Mouse (Mus musculus) activated CD4-positive, CD25-positive, alpha-beta regulatory T cell, adult 4 months (primary cell): ENCODE data around the gene Acta2. TPM values are rescaled to one million over a fixed set of nuclear protein-coding genes. Genes with fewer than 3 reads are reported as not detected.

Source experiments
- ATAC-seq: one replicate; pipeline ENCODE4 v1.8.0; 2017
- polyA plus RNA-seq, 2 experiments: library from polyadenylated mRNA; unstranded; fragments of 100-300 nt; shearing (Covaris generic); gene quantifications; one replicate each; pipeline ENCODE4 v1.2.1; 2017

Gene Acta2
- polyA plus RNA-seq = under 1 TPM in 1 of 2 experiments, not detected in 1; 0.32 TPM

DNA sequence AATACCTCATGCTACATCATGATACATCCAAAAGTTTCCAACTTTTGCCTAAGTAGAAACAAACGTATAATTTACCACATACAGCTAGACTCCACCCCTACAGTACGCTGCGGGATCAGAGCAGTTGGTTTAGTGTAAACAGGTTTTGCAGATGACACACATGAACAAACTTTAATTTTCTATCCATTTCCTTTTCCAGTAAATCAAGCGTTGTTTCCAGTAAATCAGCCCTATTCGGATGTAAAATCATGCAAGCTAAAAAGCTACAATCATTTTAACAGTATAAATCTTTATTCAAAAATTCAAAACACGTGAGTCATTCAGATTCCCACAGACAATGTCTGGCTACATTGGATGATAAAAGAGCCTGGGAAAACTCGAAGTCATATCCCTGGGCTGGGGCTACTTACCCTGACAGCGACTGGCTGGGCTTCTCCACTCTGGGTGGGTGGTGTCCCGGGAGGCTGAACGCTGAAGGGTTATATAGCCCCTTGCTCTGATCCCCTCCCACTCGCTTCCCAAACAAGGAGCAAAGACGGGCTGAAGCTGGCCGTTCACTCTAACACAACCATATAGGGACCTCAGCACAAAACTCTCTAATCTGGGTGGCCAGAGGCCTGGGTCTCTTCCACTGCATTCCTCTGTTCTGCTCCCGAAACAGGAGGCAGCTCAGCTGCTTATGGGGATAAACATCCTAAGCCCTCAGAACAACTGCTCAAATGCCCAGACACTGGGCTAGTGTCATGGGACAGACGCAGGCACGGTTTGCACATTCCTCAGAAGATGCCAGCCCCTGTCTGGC is at the start of gene Acta2:
Acta2 (minus strand) TSS at position 711 of the 802 bp plus-strand sequence.
- no peak for ATAC-seq

DNA sequence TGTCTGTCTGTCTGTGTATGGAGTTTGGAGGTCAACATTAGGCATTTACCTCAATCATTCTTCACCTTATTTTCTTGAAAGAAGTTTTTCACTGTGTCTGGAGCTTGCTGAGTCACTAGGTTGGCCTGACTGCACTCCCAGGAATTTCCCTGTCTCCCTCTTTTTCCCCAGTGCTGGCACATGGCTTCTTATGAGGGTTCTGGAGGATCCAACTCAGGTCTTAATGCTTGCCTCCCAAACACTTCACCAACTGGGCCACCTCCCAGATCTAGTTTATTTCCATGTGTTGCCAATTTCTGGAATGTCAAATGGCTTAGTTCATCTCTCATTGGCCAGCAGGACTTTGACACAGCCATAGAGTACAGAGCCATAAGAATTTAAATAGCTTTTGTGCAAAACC is 49.5 kb upstream of the Acta2 start:
- ATAC-seq = no peak

DNA sequence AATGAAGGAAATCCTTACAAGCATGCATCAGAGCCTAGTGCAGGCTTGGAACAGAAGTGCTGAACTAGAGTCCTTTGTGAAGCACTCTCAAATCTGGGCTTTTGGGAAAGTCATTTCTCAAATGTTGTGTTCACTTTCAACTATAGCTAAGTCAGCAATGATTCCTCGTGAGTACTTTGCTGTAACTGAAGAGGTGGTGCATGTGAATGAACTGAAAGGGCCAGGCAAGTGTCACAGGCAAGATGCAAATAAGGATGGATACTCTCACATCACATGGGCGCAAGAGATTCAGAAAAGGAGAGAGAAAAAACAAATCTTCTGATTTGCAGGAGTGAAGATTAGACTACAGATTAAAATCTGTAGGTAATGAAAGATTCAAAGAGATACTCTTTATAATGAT is 45.0 kb upstream of the Acta2 start:
- ATAC-seq = no peak

DNA sequence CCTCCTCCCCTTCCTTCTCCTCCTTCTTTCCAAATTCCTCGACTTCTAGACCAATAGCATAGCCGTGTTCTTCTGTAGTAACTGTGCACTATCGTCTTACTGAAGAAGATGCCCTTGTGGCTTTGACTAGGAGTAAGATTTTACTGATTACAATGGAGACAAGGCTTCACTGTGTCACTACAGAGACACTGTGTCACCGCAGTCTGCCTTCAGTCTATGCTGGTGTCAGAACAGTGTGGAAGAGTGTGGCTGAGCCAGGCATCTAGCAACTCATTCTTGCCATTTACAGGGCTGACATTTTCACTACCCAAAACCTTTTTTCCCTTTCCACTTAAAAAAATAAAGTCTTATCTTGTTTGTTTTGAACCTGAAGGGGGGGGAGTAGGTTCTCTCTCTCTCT is 43.8 kb upstream of the Acta2 start:
- ATAC-seq = peak; percentile 78

DNA sequence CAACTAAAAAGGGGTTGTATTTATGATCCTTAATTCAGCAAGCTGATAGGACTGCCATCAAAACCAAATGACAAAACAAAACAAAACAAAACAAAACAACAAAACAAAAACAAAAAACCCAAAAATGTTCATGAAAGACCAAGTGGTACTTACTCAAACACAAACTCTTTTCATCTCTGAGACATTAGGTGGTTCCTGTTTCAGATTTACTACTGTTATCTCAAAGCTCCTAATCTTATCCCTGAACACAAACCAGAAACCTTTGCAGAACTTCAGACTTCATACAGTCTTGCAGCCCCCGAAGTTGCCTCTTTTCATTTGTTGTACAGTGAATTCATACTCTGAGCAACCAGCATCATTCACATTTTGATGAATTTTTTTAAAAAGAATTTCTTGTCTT is 43.1 kb upstream of the Acta2 start:
- no peak for ATAC-seq

DNA sequence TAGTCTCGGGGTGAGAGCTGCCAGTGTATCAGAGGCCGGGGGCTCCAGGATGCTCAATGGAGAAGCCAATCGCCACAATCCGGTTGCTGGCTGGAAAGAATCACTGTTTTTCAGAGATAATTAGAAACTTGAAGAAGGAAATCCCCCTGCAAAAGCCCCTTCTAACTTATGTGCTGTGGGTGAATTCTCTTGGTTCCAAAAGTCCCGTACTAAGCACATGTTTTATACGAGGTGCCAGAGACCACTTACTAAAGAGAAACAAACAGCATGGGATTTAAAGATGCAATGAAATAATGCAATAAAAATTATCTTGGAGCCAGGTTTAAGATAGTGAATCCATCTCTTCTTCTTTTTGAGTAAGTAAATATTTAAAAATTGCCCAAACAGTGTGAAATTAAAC is 40.1 kb upstream of the Acta2 start:
- ATAC-seq = peak; percentile 2

DNA sequence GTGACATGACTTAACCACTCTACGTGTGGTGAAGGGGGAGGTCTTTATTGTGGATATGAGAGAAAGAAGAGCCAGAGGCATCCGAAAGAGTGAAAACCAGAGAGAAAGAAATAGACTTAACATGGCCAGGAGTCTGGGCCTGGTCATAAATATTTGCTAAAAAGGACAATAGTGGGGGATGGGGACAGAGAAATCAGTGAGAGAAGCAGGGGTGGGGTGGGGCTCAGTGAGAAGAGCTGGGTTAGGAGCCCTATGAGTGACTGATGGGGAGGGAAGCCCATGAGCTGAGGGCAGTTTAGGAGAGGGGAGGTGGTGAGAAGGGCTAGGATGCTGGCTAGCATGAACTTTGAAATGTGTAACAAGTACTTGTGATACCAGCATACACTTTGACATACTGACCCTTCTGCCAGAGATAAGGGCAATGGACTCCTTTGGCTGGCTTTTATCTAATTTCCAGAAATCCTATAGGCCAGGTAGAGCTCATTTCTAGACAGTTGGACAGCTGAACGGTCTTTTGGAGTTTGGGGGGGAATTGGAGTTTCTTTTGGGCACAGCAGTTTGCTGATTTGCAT is 38.1 kb upstream of the Acta2 start:
- ATAC-seq = no peak

DNA sequence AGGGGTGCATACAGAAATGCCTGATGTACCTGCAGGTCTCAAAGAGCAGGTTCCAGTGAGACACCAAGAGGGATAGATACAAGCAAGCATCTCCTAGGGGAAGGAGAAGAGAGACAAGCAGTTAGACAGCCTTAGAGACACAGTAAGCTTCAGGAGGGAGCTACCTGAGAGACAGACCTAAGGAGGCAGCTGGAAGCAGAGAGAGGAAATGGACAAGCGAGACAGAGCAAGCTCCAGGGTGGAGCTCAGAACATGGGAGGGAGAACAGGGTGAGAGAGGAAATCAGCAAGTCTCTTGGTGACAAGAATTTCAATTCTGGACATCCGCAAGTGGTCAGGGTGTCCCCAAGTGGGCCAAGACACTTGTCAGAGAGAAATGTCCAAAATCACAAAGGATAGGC is 37.3 kb upstream of the Acta2 start:
- ATAC-seq = no peak

DNA sequence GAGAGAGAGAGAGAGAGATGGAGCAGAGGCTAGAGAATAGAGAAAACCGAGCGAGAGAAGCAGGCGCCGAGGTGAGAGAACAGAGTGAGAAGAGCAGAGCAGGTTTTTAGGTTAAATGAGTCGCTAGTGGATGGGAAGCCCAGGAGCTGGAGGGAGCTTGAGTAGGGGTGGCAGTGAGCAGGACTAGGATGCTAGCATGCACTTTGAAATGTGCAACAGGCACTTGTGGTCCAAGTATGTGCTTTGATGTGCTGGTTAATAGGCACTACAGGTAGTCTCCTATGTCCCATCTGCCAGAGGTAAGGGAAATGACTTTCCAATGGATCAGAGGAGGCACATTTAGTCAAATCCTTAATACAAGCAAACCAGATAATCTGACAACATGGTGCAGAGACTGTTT is 36.6 kb upstream of the Acta2 start:
- ATAC-seq = no peak

DNA sequence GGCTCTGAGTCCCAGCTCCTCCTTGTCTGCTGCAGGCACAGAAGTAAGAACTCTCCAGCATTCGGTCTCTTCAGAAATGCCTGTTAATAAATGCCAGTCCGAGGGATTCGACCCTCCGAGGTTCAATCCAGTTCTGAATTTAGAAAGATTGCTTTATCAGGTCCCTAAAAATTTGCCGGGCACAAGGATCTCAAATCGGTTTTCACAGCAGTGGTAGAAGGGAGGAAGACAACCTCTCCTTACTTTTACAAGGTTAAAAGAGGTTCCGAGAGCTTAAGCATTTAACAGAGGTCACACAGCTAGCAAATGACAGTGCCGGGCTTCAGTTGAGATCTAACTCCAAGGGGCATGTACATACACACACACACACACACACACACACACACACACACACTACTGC is 36.0 kb upstream of the Acta2 start:
- no peak for ATAC-seq

DNA sequence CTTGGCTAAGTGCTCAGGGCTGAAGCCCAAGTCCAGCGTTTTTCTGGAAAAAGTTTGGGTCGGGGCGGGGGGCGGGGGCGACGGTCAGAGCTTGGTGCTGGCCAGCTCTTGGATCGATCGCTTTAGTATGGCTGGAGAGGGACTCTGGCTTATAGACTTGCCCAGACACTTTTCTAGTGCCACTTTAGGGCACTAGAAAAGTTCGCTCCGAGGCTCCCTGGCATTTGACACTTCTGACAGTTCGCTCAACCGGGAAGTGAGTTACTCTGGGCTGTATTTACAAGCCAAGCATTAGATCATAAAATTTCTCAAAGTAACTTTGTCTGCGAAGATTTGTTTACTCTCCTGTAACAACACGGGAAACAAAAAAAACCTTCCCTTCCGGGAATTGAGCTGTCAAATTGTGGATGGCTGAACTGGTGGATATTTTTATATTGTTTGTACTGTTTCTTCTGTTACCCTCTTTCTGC is 35.5 kb upstream of the Acta2 start:
- no peak for ATAC-seq

DNA sequence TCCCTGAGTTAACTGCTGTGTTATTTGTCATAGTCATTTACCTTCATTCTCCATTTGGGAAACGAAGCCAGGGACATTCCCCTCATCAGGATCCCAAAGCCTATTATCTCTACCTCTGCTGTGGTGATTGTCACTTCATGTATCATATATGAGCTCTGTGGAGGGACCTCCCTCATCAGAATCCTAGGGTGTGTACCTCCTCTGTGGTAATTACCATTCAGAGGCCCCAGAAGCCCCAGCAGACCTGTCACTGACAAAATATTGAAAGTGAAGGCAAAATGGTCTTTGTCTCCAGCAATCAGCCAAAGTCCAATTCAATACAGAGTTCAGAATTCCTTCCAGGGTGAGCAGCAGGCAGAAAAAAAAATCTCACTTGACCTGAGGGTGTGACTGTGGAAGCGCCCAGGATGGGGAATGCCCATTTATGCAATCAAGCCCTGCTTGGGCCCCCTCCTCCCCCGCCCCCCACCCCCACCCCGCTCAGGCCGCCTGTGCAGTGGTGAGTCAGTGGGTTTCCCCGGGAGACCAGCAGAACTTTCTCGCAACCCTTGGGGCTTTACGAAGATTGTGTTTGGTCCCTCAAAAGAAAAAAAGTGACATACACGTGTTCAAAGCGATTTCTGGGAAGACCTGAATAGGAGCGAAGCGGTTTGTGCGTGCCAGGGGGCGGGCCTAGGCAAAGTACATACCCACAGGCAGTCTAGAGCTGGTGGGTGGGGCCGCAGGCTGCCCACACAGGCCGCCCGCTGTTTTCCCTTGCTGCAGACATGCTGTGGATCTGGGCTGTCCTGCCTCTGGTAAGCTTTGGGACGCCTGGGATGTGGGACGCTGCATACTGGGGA is 34.8 kb upstream of the Acta2 start, which contains the start of gene Fas:
Fas (plus strand) TSS at position 719 of the 842 bp plus-strand sequence.
- peak; percentile 71 for ATAC-seq

DNA sequence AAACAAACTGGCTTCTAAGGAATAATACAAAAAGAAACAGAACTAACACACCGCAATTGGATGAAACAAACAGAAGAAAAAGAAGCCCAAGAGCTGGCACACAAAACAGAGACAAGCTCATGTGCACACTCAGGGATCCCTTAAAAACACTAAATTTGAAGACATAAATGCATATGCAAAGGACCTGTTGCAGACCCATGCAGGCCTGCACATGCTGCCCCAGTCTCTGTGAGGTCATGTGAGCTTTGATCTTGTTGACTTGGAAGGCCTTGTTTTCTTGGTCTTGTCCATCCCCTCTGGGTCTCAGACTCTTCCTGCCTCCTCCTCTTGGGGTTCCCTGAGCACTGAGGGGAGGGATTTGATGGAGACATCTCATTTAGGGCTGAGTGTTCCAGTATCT is 33.3 kb upstream of the Acta2 start:
- no peak for ATAC-seq

DNA sequence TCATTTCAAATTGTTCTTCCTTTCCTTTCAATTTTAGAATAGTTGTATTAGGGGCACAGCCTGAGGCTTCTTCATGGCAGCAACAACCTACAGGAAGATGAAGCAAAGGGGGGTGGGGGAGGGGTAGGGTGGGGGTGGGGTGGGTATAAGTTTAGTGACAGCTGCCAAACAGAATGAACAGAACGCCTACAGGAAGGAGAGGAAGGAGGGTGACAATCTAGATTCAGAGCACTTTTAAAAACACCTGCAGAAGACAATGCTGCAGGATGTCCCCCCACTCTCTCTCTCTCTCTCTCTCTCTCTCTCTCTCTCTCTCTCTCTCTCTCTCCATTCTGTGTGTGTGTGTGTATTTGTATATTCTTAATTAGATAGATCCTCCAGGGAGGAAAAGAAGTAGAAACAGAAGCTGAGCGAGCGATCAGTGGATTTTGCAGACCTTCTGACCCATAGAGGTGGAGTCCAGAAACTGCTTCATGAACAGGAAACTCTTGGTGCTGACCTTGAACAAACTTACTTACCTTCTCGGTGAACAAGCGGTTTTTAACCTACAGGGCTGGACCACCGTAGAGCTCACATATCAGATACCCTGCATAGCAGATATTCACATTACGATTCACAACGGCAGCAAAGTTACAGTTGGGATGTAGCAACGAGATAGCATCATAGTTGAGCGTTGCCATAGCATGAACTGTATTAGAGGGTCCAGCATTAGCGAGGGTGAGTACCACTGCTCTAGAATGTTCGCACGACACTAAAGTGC is 32.4 kb upstream of the Acta2 start:
- ATAC-seq = peak; percentile 41

DNA sequence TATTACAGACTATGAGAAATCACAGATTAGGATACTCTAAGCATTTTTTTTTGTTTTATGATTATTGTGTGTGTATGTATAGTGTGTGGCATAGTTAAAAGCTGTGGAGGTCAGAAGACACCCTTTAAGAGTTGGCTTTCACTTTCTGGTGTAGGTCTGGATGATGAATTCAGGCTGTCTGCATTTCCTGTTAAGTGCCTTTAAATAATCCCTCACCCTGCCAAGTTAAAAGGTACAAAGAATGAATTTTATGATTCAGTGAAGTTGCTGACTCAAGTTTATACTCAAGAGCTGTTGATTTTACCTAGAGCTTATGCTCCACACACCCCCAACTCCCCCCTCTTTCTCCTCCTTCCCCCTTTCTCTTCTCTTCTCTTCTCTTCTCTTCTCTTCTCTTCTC is 31.8 kb upstream of the Acta2 start:
- ATAC-seq = peak; percentile 40

DNA sequence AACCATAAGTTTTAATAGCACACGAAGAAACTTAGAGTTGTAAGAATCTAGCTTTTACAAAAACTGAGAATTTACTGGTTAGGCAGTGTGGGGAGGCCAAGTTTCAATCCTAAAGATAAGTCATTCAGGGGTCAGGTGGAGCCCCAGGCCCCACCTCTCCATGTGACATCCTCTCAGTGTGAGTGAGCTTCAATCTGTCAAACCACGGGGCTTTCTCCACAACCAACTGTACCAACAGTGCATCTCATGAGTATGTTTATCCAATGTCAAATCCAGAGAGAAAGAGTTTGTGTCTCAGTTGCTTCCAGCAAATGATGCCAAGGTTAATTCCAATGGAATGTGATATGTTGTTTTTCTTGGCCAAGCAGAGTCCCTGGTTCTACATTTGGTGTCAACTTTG is 29.4 kb upstream of the Acta2 start:
- ATAC-seq = no peak

DNA sequence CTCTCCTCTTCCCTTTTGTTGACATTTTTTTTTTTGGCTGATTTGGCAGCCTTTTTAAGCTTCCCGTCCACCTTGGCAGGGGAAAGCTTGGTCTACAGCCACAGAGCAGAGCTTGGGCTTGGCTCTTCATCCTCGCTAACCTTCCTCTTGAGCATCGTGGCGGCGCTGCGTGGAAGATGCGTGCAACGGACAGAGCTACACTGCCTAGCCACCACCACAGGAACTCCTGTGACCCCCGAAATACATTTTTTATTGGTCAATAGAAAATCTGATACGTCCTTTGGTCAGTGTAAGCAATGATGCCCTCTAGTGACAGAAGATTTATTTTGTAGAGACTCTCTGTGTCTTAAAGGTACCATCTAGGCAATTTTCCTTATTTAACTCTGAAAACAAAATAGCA is 29.0 kb upstream of the Acta2 start:
- ATAC-seq = no peak

DNA sequence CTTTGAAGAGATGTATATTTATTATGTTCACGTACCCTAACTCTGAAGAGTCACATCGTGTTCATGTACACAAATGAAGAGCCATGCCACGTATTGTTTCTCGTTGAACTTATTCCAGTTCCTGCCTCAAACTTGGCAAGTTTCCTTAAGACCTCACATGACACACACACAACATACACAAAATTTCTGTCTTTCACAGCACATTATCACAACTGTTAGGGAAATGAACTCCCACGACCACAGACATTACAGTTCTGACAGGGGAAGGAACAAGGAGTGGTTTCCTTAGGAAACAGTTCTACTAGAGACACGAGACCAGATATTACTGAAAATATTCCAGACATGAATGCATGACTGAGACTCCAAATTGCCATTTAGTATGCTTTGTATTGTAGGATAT is 28.2 kb upstream of the Acta2 start:
- ATAC-seq = no peak

DNA sequence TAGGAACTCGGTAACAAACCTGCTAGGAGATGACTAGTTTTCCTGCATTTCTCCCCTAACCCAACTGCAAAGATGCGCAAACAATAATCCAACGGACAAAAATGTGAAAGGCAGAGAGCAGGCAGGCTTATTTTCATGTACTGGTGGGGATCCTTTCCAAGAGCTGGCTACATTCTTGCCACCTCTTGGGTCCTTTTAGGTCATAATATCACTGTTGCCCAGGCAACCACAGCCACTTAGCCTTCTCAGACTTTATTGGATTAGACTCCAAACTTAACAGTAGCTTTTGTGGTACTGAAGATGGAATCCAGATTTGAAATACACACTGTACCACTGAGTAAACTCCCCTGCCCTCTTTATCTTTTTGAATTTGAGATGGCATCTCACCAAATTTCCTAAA is 22.7 kb upstream of the Acta2 start:
- no peak for ATAC-seq

DNA sequence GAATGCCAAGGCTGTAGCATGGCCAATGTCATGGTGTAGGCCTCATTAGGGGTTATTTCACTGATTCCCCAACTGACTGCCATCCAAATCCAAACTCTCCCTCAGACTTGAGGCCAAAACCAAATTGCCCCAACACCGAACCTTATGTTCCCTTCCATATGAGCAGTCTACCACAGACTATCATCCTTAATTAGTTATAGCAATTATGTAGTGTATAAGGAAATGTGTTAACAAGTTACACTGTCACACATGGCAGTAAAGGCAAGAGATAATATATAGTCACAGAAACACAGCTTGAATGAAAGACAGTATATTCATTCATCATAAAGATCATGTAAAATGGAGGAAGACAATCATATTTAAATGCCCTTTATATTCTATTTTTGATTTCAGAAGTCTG is 17.7 kb upstream of the Acta2 start:
- ATAC-seq = no peak

DNA sequence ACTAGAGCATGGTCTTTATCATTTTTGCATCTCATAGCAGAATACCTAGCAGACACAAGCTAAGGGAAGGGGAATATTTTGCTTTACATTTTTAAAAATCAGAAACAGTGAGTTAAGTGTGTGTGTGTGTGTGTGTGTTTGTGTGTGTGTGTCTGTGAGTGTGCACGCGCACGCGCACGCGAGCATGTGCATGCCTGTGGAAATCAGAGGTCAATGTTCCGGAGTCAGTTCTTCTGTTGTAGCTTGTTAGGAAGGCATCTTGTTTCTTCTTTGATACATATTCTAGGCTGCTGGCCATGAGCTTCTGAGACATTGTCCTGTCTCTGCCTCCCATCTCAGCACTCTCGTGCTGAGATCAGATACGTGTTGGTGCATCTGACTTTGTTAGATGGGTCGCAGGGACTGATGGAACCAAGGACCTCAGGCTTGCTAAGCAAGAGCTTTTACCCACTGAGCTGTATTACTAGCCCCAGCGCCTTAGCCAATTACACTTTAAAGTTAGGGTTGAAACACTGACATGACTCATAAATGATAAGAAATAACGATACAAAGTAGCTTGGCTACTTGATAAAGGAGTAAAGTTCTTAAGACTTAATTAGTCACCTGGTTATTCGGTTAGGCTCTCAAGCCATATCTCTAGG is 15.6 kb upstream of the Acta2 start:
- no peak for ATAC-seq

DNA sequence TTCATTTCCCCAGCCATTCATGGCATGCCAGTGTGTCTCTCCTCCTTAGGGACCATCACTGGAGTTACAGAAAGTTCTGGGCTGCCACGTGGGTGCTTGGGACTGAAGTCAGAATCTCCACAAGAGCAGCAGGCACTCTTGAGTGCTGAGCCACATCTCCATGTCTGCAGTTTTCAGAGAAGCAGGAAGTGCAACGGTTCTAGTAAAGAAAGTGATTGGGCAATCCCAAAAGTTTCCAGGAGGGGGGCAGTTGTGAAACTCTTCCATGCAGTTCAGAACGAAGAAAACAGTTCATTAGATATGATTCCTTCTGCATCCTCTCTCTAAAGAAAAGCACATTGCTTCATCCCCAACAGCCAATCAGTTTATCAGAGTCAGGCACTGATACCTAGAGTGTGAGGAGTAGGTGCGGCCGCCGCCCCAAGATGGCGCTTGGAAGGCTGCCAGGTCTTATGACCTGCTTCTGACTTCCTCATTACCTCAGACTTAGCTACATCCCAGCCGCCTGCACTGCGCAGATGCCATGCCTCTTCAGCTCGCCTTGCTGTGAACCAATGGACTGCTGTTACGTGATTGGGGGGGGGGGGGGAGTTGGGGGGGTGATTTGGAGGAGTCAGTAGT is 14.8 kb upstream of the Acta2 start:
- no peak for ATAC-seq
